Mouse (Mus musculus) spleen, adult 12 weeks (tissue): ENCODE measurements around the gene Dnajb12.

Experiments used
- DNase-seq: peaks from one replicate; pipeline ENCODE4 v3.0.0; 2022; ENCODE audit warnings: low spot score

The Dnajb12 gene

GRCm38 (mm10) chr10:59897511-59897910 is 18.2 kb downstream of the Dnajb12 start:
- DNase-seq, result no peak

DNA sequence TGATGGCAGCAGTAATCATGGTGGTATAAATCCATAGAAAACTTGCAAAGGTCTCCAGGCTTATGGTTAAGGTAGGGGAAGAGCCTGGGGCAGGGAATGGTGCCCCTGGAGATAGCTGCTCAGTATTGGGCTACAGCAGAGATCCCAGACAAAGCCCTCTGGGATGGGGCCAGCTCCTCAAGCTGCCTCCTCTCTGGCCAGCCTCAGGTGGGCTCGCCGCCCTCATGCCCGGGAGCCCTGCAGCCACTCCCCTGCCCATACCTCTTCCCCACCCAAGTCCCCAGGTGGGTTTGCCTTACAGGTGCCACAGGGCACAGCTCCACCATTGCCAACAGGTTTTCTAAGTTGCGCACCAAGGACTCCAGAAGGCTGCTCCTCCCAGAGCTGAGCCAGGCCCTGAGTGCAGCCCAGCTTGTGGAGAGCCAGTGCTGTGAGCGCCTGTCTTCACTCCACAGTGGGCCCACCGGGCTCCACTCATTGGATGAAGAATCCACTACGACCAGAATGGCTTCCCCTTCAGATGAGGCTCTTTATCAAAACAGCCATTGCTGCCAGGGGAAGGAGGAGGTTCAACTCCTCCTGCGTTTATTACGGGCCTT is 18.9 kb downstream of the Dnajb12 start:
- DNase-seq, result no peak

DNA sequence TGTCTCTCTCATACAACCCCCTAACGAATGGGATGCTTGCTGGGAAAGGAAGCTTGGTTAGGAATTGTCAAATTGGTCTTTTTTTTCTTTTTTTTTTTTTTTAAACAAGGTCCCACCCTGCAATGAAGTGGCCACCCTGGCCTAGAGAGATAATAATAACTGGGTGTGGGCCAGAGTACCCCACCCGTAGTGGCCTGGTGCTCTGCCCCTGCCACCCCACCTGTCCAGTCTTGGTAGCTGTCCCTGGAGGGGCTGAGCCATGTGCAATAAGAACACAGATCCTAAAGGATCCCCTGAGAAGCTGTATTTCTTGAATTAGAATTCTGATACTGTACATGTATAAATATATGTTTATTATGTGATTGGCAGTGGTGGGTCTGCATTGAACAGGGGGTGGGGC is 19.6 kb downstream of the Dnajb12 start:
- DNase-seq, result no peak

- DNase-seq, result peak; percentile 86
Measured at GRCm38 (mm10) chr10:59899341-59900173, 20.2 kb downstream of the Dnajb12 start.

DNA sequence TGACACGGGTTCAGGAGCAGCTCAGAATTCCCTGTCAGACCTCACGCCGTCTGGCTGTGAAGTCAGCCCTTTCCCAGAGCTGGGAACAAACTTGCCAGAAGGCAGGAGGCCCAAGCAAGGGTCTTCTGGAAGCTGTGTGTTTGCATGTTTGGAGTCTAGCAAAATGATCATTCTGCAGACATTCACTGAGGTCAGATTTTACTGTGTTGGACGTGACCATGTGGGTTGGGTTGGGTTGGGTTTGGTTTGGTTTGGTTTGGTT is 20.7 kb downstream of the Dnajb12 start:
- no peak for DNase-seq

DNA sequence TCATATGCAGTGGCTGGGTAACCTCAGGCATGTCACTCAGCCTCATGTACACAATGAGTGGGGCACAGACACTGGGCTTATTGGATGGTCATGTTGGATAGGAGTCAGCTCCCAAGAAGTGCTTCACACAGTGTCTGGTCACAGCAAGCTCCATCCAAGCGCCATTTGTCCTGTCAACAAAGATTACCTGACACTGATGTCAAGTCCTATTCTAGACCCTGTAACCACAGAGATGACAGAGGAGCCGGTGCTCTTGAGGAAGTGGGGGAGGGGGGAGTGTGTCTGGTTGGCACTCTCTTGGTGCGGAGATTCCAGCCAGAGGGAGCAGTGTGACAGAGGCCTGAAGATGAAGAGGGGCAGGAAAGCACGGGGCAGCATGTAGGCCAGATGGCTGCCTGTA is 21.6 kb downstream of the Dnajb12 start:
- DNase-seq, result no peak

- no peak for DNase-seq
Measured at GRCm38 (mm10) chr10:59901463-59901862, 22.1 kb downstream of the Dnajb12 start.

DNA sequence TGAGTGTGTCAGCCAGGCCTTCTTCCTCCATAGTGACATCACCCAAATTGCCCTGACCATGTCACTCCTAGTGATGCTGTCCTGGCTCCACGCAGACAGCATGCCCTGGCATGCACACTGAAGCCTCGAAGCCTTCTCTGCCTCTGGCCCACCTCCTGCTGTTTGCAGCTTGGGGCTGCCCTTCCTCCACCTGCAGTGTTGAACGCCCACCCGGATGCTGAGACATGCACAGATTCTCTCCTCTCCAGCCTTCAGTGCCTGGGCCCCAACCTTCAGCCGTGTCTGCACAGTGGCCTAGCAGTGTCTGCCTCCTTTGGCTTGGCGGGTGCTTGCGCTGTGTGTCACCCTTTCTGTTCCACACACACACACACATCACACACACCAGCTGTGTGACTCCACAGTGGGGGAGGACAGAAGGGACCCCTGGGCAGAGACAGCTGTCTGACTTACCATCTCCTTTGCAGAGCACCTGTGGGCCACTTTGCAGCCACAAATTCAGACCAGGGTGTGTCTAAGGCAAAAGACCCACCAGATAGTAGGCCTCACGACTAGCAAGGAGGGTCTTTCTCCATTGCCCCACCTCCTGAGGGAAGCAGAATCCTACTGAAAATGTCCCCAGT is 22.7 kb downstream of the Dnajb12 start:
- DNase-seq, result no peak

DNA sequence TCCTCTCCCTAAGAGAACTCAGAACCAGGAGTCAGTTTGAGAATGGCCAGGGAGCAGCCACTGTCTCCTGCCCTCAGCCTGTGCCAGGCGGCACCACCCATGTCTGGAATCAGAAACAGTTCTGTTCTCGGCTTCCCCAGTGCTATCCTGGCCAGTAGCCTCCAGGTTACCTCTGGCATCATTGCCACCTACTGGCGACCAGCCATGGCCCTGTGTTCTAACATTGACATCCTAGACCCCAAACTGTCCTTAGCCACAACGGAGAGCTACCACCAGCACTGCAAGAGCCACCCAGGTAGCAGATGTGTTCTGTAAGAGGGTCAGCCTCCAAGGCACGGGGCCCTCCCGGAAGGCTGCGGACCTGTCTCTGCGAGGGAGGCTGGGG is 23.2 kb downstream of the Dnajb12 start:
- DNase-seq, result no peak

DNA sequence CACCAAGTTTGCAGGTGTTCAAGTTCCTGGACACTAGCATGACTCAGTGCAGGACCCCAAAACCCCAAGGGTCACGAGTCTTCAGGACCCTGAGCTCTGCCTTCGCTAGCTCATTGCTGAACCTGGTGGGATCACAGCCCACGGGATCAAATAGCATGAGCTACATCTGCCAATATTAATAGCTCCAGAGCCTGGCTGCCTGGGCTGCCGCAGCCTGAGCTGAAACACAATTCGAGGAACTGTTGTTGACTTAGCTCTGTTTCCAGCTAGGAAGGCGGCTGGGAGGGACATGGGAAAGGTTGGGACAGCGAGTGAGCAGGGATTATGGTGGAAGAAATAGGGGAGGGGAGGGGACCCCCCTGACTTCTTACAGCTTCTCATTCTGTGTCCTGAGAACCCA is 23.8 kb downstream of the Dnajb12 start:
- no peak for DNase-seq

- no peak for DNase-seq
Measured at GRCm38 (mm10) chr10:59907080-59907609, 27.8 kb downstream of the Dnajb12 start.

DNA sequence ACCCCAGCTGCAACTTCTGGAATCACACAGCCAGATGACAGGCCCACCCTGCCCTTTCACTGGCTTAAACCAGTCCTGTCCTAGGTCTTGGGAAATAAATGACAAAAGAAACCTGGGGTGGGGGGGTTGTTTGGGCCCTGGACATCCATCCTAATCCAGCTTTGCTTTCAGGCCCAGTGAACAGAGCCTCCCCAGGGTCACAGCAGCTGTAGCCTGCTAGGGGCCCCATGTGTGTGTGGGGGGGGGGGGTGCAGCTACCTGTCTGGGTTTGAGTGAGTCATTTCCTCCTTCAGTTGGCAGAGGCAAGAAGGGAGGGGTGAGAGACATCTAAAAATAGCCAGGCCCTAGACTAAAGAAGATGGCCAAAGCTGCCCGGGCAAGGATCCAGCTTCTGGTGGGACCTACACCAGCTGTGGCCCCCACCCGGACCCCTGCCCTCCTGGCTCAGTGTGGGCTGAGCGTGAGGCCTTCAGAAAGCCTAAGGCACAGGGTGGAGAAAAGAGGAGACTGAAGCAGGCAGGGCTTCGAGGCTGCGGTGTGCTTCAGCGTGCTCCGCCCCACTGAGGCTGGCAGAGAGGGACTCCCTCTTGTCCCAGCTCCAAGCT is 28.4 kb downstream of the Dnajb12 start:
- DNase-seq, result no peak

GRCm38 (mm10) chr10:59908776-59909315 is 29.5 kb downstream of the Dnajb12 start:
- DNase-seq, result no peak

- no peak for DNase-seq
Measured at GRCm38 (mm10) chr10:59909357-59909847, 30.0 kb downstream of the Dnajb12 start.

- DNase-seq, result no peak
Measured at GRCm38 (mm10) chr10:59911091-59911490, 31.7 kb downstream of the Dnajb12 start.

GRCm38 (mm10) chr10:59911561-59912198 is 32.3 kb downstream of the Dnajb12 start:
- no peak for DNase-seq

- no peak for DNase-seq
Measured at GRCm38 (mm10) chr10:59915196-59915962, 36.0 kb downstream of the Dnajb12 start.

GRCm38 (mm10) chr10:59916159-59916558 is 36.8 kb downstream of the Dnajb12 start:
- DNase-seq, result no peak

DNA sequence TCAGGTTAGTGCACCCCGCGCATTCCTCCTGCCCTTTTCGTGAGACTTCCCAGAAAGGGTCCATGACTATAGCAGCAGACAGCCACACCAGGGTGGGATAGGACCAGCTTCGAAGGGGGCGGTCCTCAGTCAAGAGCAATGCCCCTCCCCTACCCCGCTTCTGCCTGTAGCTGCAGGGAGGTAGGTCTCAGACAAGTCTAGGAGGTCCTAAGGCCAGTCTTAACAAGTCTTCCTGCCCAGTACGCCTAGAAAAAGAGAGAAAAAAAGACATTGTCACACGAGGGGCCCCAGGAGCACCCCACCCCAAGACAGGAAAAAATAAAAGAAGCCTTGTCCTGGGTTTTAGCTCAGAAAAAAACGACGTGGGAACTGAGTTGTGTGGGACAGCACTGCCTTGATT is 37.3 kb downstream of the Dnajb12 start:
- DNase-seq, result no peak

DNA sequence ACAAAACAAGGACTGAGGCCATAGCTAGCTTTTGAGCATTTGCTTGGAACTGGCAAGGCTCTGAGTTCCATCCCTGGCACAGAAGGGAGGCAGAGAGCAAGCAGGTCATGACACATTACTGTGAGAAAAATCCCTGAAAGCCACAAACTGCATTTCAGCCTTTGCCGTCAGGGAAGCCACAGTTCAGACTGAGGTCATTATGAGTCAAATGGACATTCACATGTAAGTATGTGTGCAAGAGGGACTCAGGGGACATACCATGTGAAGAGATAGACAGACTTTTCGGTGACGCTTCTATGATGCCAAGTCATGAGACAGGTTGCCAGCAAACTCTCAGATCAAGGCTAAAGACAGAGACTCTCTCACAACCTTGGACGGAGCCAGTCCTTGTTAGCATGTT is 38.8 kb downstream of the Dnajb12 start:
- DNase-seq, result no peak

- no peak for DNase-seq
Measured at GRCm38 (mm10) chr10:59919494-59920181, 40.3 kb downstream of the Dnajb12 start.
